Mouse (Mus musculus) CD4-positive helper T cell, adult 2 months (primary cell): ENCODE results near the gene Fbxo4.

Source experiments
- DNase-seq: peaks from one replicate; pipeline ENCODE4 v3.0.0-alpha.2; 2012; ENCODE audit warnings: low read depth, missing footprints, low spot score

Gene Fbxo4

DNA sequence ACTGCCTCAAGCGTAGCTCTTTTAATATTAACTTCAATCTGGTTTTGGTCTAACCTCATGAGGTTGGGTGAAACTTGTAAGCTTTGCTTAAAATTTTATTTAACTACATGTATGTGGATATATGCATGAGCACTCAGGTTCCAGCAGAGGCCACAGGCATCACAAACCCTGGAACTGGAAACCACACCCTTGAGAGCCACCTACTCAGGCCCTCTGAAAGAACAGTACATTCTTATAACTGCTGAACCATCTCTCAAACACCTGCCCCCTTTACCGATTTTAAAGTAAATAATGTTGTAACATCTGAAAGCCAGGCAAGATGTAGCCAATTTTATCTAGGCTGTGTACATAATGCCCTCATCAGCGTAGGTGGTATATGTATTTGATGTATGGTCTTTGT lies 498 bp upstream of the Fbxo4 start:
- peak; percentile 29 for DNase-seq

DNA sequence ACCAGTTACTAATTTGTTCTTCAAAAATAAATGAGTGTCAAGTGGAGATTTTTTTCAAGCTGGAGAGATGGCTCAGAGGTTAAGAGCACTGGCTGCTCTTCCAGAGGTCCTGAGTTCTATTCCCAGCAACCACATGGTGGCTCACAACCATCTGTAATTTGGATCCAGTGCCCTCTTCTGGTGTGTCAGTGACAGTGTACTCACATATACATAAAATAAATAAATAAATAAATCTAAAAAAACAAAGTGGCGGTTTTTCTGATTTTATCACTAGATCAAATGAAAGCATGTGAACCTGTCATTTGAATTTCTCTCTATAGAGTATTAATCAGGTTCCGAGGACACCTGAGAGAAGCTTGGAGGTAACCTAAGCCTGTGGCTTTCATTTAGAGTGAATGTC lies 1.1 kb downstream of the Fbxo4 start:
- no peak for DNase-seq

DNA sequence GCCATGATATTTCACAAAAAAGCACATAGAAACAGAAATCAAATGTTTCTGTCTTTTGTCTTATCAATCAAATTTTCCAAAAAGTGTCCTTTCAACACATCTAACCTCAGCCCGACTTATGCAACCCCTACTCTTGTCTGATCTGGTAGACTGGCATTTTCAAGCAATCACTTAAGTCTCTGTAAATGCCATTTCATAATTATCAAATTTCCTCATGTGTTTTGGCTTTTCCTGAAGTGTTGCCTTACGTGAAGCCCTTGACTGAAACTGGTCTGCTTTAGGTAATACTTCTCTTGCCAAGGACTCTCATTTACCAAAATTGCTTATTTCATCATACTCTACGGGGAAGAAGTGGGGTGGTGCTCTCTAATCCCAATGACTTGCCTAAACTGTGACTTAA lies 6.1 kb downstream of the Fbxo4 start:
- no peak for DNase-seq

DNA sequence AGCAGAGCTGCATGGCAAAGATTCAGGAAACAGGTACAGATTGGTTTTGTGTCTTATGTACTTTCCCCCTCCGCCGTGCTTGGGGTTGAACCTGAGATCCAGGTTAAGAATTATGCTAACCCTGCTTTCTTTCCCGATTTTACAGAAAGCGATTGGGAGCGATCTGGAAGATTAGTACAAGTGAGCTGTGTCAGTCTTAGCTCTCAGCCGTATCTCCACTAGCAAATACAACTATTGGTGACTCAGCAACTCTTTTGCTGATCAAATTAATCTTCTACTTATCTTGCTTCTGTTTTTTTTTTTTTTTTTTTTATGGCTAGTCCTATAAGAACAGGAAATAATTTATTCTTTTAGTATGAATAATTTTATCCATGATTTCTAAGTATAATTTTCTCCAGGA lies 9.2 kb downstream of the Fbxo4 start:
- DNase-seq: no peak

DNA sequence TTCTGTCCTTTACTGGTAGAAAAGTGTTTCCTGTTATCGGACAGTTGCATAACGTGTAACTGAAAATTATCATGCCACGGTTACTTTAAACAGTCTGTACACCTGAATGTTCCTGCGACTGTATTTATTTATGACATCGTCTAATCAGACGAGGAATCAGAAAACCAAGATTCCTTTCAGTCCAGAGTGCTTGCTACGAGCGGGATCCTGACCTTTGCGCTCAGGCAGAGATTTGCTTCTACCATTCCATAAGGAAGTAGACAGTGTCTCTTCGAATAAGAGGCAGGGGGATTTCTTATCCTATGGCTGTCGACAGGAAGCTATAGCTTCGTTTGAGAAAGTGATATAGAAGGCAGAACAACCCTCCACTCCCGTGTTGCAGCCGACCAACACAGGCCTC lies 9.6 kb downstream of the Fbxo4 start:
- no peak for DNase-seq

DNA sequence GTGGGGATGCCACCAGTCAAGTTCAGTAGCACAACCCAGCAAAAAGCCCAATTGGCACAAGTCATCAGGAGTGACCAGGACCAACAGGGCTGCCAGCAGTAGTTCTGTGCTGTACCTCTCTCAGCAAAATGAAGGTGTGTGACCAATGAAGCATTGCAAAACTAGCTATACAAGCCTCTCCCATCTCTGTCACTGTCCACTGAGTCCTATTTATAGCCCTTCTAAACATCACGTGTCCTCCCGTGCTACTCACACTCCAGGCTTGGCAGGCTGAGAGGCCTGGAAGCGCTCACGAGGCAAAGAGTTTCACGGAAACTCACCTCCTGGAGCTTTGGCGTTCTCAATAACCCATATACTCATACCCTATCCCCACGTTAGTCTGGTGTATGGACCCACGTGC lies 17.1 kb downstream of the Fbxo4 start:
- DNase-seq: no peak

DNA sequence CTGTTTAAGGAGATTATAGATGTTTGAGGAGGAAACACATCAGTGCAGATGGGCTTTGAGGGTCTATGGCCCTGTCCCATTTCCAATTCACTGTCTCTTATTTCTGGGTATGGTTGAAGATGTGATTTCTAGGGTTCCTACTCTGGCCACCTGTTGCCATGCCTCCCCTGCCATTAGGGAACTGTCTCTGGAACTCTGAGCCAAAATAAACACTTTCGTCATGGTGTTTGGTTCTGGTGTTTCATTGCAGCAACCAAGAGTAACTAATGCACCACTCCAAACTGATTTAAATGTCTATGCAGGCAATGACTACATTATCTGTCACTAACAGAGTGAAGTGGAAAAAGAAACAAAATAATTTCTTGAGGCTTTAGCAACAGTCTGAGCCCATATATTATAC lies 19.3 kb downstream of the Fbxo4 start:
- no peak for DNase-seq

DNA sequence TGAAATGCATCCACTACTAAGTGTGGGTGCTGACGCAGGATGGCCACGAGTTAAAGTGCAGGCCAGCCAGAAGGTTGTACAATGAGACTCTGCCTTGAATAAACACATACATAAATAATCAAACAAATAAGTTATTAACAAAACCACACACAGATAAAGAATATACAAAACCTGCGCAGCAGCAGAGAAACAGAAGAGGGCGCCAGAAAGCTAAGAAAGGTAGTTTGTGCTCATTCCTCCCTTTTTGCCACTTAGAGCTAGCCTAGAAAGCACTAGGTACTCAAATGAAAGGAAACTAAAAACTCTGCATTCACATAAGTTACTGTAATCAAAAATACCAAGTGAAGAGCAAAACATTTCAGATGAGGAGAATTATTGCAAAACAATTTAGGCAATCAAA lies 21.4 kb downstream of the Fbxo4 start:
- peak; percentile 65 for DNase-seq

DNA sequence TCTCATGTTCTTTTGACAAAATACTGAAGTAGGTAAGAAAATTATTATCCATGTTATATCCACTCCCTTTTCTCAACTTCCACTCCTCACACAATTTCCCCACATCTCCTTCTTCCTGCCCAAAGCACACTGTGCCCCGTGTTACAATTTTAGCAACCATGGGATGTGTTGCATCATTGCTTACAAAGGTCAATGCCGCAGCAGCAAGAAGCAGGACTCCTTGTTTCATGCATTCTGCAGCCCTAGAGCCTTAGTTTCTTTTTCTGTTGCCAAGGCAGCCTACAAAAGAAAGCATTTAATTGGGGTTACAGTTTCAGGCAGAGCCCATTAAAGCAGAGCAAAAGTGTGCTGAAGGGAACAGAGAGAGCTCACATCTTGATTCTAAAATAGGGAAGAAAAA lies 24.4 kb downstream of the Fbxo4 start:
- DNase-seq: no peak

DNA sequence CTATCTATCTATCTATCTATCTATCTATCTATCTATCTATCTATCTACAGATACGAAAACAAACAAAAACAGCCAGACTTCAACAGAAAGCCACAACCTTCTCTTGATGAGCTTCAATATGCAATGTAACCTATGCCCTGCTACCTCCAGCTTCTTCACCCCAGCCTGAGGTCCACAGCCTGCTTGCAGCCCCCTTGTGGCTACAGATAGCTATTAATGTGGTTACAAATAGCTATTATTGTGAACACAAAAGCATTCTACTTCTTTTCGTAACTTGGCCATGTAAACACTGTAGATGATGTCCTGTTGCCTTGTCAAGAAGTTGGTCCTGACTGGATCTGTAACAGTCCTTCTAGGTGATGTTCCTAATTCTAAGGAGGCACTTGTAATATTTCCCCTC lies 41.2 kb downstream of the Fbxo4 start:
- no peak for DNase-seq

DNA sequence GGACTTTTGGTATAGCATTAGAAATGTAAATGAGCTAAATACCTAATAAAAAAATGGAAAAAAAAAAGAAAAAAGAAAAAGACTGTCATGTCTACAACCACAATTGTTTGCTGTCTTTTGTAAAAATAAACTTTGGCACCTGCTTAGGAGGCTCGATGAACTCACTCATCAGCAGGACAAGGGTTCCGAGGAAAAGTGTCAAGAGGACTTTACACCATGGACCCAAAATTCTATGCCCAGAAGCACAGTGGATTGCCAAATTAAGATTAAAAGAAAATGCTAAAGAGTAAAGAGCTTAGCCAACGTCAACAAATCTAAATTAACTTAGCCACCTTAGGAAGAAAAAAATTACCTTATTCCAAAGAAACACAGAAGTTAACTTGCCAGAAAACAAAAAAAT lies 43.3 kb downstream of the Fbxo4 start:
- no peak for DNase-seq

DNA sequence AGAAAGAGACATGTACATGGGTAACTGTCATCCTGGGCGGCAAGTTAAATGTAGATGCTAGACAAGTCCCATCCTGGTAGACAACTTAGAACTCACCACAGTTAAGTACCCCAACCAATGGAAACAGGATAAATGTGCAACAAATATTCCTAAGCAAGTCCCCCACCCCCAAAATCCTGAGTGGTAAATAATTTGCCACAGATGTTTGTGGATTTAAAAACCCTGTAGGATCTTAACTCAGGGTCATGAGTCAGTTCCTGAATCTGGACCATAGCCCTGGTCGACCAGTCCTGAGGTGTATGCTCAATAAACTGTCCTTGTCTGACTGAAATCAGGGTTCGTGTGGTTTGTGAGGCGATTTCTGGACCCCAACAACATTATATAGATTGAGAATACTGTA lies 45.9 kb downstream of the Fbxo4 start:
- DNase-seq: no peak

DNA sequence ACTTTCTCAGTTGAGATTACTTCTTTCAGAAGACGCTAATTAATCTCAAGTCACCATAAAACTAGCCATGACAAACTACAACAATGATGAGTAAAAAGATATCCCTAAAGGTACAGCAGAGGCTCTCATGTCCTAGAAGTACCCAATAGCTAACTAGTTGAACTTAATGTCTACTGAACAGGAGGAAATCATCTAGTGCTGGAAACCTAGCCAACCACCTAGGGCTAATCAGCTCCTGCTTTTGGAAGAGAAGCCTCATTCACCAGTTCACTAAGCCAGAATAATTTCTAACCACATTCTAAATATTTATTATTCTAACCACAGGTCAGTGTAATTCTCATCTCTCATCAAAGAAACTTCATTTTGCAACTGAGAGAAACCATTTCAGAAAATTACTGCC lies 47.4 kb downstream of the Fbxo4 start:
- DNase-seq: no peak
